Mouse (Mus musculus): ENCODE measurements around the gene Epha1. TPM values are rescaled to one million over a fixed set of nuclear protein-coding genes. Genes with fewer than 3 reads are reported as not detected.

The Epha1 gene
- polyA plus RNA-seq (2015; fragmentation: Nextera tagmentation; extraction: Ambion mirVana): 4.0 and 4.3 TPM in 2 replicates

GRCm38 (mm10) chr6:42372816-42373547, at the start of gene Epha1:
Gene Epha1, minus strand, starts transcription at chr6:42373268.
- DNase-seq (ENCODE audit: low spot score): peak; percentile 73

GRCm38 (mm10) chr6:42421439-42421838, 48.4 kb upstream of the Epha1 start:
- no peak for DNase-seq (ENCODE audit: low spot score)

GRCm38 (mm10) chr6:42419443-42419842, 46.4 kb upstream of the Epha1 start:
- DNase-seq (ENCODE audit: low spot score): no peak

GRCm38 (mm10) chr6:42405134-42405533, 32.1 kb upstream of the Epha1 start, which contains the start of gene Tas2r135:
Gene Tas2r135, plus strand, starts transcription at chr6:42405434.
- no peak for DNase-seq (ENCODE audit: low spot score)

- DNase-seq (ENCODE audit: low spot score): no peak
Measured at GRCm38 (mm10) chr6:42399938-42400337, 26.9 kb upstream of the Epha1 start, which contains the start of gene Tas2r143. Gene Tas2r143, plus strand, starts transcription at chr6:42400238.

GRCm38 (mm10) chr6:42398998-42399397, 25.9 kb upstream of the Epha1 start:
- DNase-seq (ENCODE audit: low spot score): no peak

GRCm38 (mm10) chr6:42398285-42398684, 25.2 kb upstream of the Epha1 start:
- no peak for DNase-seq (ENCODE audit: low spot score)

GRCm38 (mm10) chr6:42397041-42397657, 24.1 kb upstream of the Epha1 start:
- no peak for DNase-seq (ENCODE audit: low spot score)

- DNase-seq (ENCODE audit: low spot score): no peak
Measured at GRCm38 (mm10) chr6:42395960-42396809, 23.1 kb upstream of the Epha1 start.

- no peak for DNase-seq (ENCODE audit: low spot score)
Measured at GRCm38 (mm10) chr6:42391796-42392330, 18.8 kb upstream of the Epha1 start.

GRCm38 (mm10) chr6:42385635-42386034, 12.6 kb upstream of the Epha1 start:
- peak; percentile 65 for DNase-seq (ENCODE audit: low spot score)

GRCm38 (mm10) chr6:42383360-42383759, 10.3 kb upstream of the Epha1 start:
- DNase-seq (ENCODE audit: low spot score): no peak

GRCm38 (mm10) chr6:42381916-42382381, 8.9 kb upstream of the Epha1 start:
- DNase-seq (ENCODE audit: low spot score): no peak

- DNase-seq (ENCODE audit: low spot score): no peak
Measured at GRCm38 (mm10) chr6:42381221-42381620, 8.2 kb upstream of the Epha1 start.

- peak; percentile 70 for DNase-seq (ENCODE audit: low spot score)
Measured at GRCm38 (mm10) chr6:42380416-42381144, 7.5 kb upstream of the Epha1 start.

GRCm38 (mm10) chr6:42379551-42379950, 6.5 kb upstream of the Epha1 start:
- no peak for DNase-seq (ENCODE audit: low spot score)

- no peak for DNase-seq (ENCODE audit: low spot score)
Measured at GRCm38 (mm10) chr6:42377280-42377679, 4.2 kb upstream of the Epha1 start.

- no peak for DNase-seq (ENCODE audit: low spot score)
Measured at GRCm38 (mm10) chr6:42376504-42377019, 3.5 kb upstream of the Epha1 start.

- no peak for DNase-seq (ENCODE audit: low spot score)
Measured at GRCm38 (mm10) chr6:42376016-42376415, 2.9 kb upstream of the Epha1 start.

- DNase-seq (ENCODE audit: low spot score): no peak
Measured at GRCm38 (mm10) chr6:42375131-42375530, 2.1 kb upstream of the Epha1 start.

Data from thymus, postnatal 0 days (tissue).